Mouse (Mus musculus): ENCODE results near the gene Wipi1.

DNA sequence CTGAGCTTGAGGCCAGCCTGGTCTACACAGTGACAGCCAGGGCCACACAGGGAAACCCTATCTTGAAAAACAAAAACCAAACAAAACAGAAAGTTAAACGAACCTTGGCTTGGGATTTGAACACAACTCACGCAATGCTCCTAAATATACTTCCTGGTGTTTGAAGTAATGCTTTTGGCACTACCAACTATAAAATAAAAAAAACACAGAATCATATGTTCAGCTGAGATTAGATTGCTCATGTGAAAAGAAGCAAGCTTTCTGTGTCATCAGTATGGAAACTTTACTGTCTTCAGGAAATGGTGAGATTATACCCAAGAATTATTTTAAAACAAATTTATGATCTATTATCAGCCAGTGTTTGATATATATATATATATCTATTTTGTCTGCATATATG is 25.3 kb downstream of the Wipi1 start:
- TF ChIP-seq CTCF (conservative IDR thresholded peaks at IDR 0.05; ENCODE audit: low read length) = no peak
- TF ChIP-seq NANOG (IDR thresholded peaks at IDR 0.05; ENCODE audit: borderline replicate concordance, low read length) = no peak
- TF ChIP-seq POU5F1 (IDR thresholded peaks at IDR 0.05; ENCODE audit: borderline replicate concordance, low read length) = no peak
